8 mouse cellular contexts compared by ENCODE assay signal in genomic region chr10:116768642-116769041, GRCm38 (mm10).
DNase-seq lines count a peak whose midpoint lies in the region; ATAC-seq and TF ChIP-seq lines count a peak whose summit lies in the region.

No protein-coding gene starts in this region.

- DNase-seq in heart, adult 18-20 months, result peak; percentile 47 to 61
- DNase-seq in heart, postnatal 25 days (ENCODE audit: low spot score), result no peak
- DNase-seq in MEL (ENCODE audit: low read depth, low spot score), result peak; percentile 62
- DNase-seq in gastrocnemius, postnatal 25 days, result no peak
- no peak for DNase-seq in right cerebral cortex, postnatal 10 days (ENCODE audit: low spot score in 2 of 2)

- TF ChIP-seq POLR2A in MEL (IDR thresholded peaks at IDR 0.05; ENCODE audit: control insufficient read depth in 1 of 2, insufficient read depth in 1 of 2, low read depth in 1 of 2, low read length in 2 of 2, poor library complexity in 1 of 2), result no peak

- TF ChIP-seq EP300 in MEL (IDR thresholded peaks at IDR 0.05; ENCODE audit: low read depth in 1 of 2, low read length in 2 of 2), result peak; percentile 29 to 51; a peak in 3 of 4 replicates

- H3K4me3 ChIP-seq in MEL (ENCODE audit: control insufficient read depth in 1 of 2, insufficient read depth in 1 of 2, low read depth in 2 of 2, low read length in 2 of 2), result no peak overlapping the region
- H3K4me3 ChIP-seq in embryonic facial prominence, embryonic 12.5 days, result no peak overlapping the region
- H3K4me3 ChIP-seq in intestine, embryonic 16.5 days (ENCODE audit: low read length), result no peak overlapping the region

- H3K79me2 ChIP-seq in MEL (ENCODE audit: control insufficient read depth, insufficient read depth, low read length, poor library complexity), result no peaks in the 10 kb centered on the region; the same call in 1 of the 2 replicates

- TF ChIP-seq CTCF in MEL (IDR thresholded peaks at IDR 0.05 in 2 of 3, conservative IDR thresholded peaks at IDR 0.05 in 1 of 3; ENCODE audit: control insufficient read depth in 1 of 3, insufficient read depth in 1 of 3, low read depth in 2 of 3, low read length in 3 of 3, poor library complexity in 1 of 3, severe bottlenecking in 1 of 3), result no peak

- H3K4me2 ChIP-seq in embryonic facial prominence, embryonic 12.5 days (replicated peaks), result no peak overlapping the region
- no peak overlapping the region for H3K4me2 ChIP-seq in intestine, embryonic 16.5 days (ENCODE audit: low read depth, low read length)

- intact Hi-C loops in heart, postnatal 25 days (cut with DNase I), result loop anchor here (2.0 kb wide), 1 partner anchor 18 kb away; no protein-coding TSS in a partner anchor

- no peak overlapping the region for H3K27ac ChIP-seq in MEL (ENCODE audit: control insufficient read depth, low read depth, low read length)
- 0 out of 2 replicates have a peak overlapping the region, but pooled peaks have one; percentile 9 for H3K27ac ChIP-seq in embryonic facial prominence, embryonic 12.5 days
- no peak overlapping the region for H3K27ac ChIP-seq in intestine, embryonic 16.5 days (ENCODE audit: low read length)

- H3K27me3 ChIP-seq in MEL (ENCODE audit: control insufficient read depth in 1 of 2, insufficient read depth in 2 of 2, low read length in 2 of 2), result no peaks in the 10 kb centered on the region
- H3K27me3 ChIP-seq in embryonic facial prominence, embryonic 12.5 days, result no peaks in the 10 kb centered on the region
- H3K27me3 ChIP-seq in intestine, embryonic 16.5 days (replicated peaks; ENCODE audit: control insufficient read depth, insufficient read depth, low read length), result no peaks in the 10 kb centered on the region

- ATAC-seq in embryonic facial prominence, embryonic 12.5 days (ENCODE audit: insufficient number of reproducible peaks, insufficient read depth, low FRiP score, low TSS enrichment), result no peak
- peak; percentile 40; the same call in 1 of the 2 replicates for ATAC-seq in intestine, embryonic 16.5 days
- ATAC-seq in megakaryocyte-erythroid progenitor cell, adult 5-6 weeks (replicated peaks; ENCODE audit: low FRiP score, low TSS enrichment, poor library complexity, severe bottlenecking), result no peak

- H3K9me3 ChIP-seq in MEL (replicated peaks; ENCODE audit: insufficient read depth, low read length), result no peaks in the 10 kb centered on the region
- no peaks in the 10 kb centered on the region for H3K9me3 ChIP-seq in embryonic facial prominence, embryonic 12.5 days
- H3K9me3 ChIP-seq in intestine, embryonic 16.5 days (ENCODE audit: control insufficient read depth, low read length), result no peaks in the 10 kb centered on the region

- WGBS in embryonic facial prominence, embryonic 12.5 days, result 46% methylated on average over 13 of the region's 13 CpGs
- WGBS in intestine, embryonic 16.5 days, result 48% methylated on average over 13 of the region's 13 CpGs

- H3K9ac ChIP-seq in MEL (ENCODE audit: control insufficient read depth, low read depth, low read length, poor library complexity, severe bottlenecking), result no peak overlapping the region
- no peak overlapping the region for H3K9ac ChIP-seq in embryonic facial prominence, embryonic 12.5 days
- no peak overlapping the region for H3K9ac ChIP-seq in intestine, embryonic 16.5 days (ENCODE audit: low read depth, low read length)

- no peak for TF ChIP-seq RAD21 in MEL (IDR thresholded peaks at IDR 0.05; ENCODE audit: low read depth, low read length)

- peaks cover 0 to 26% of the 10 kb centered on the region in 2 experiments; a peak in 2 of 4 replicates for H3K4me1 ChIP-seq in MEL (ENCODE audit: control insufficient read depth in 1 of 2, insufficient read depth in 2 of 2, low read length in 2 of 2)
- peaks cover 11% of the 10 kb centered on the region for H3K4me1 ChIP-seq in embryonic facial prominence, embryonic 12.5 days
- H3K4me1 ChIP-seq in intestine, embryonic 16.5 days (ENCODE audit: control insufficient read depth, insufficient read depth, low read length), result no peaks in the 10 kb centered on the region; the same call in 1 of the 2 replicates

- H3K36me3 ChIP-seq in MEL (ENCODE audit: control insufficient read depth in 1 of 2, insufficient read depth in 2 of 2, low read length in 2 of 2), result peaks cover 0 to 19% of the 10 kb centered on the region in 2 experiments; a peak in 2 of 4 replicates
- H3K36me3 ChIP-seq in embryonic facial prominence, embryonic 12.5 days, result no peaks in the 10 kb centered on the region
- H3K36me3 ChIP-seq in intestine, embryonic 16.5 days (ENCODE audit: control insufficient read depth, insufficient read depth, low read length), result no peaks in the 10 kb centered on the region

TF ChIP-seq in MEL, 35 proteins besides CTCF, POLR2A, EP300 and RAD21:
- TF ChIP-seq TAL1 (IDR thresholded peaks at IDR 0.05; ENCODE audit: low read length) (peak; percentile 40; the same call in 1 of the 2 replicates), TBP (IDR thresholded peaks at IDR 0.05; ENCODE audit: low read depth, low read length) (0 out of 2 replicates have a peak, but pooled peaks have one; percentile 43), MYB (IDR thresholded peaks at IDR 0.05; ENCODE audit: low read depth, low read length) (no peak), GATA1 (IDR thresholded peaks at IDR 0.05; ENCODE audit: low read depth, low read length) (peak; percentile 35; the same call in 1 of the 2 replicates), ZNF384 (IDR thresholded peaks at IDR 0.05; ENCODE audit: low read depth, low read length) (no peak)

Comparison
In these comparisons a context has a peak if more than half of its experiments do, and no peak if none do; other contexts are left out.
1. DNase-seq: peak in heart, adult 18-20 months (2 of 2) and MEL (single experiment); none in heart, postnatal 25 days (single experiment), gastrocnemius, postnatal 25 days (single experiment) and right cerebral cortex, postnatal 10 days (0 of 2).